Mouse (Mus musculus) cerebellum, adult 2 months (tissue): Measurements from ENCODE around the gene Ncapd3.

Experiments used
- CTCF ChIP-seq: fragments of 200-500 bp; IDR thresholded peaks from 2 replicates; pipeline ENCODE4 v1.5.1; 2011; ENCODE audit warnings: low read depth, mild to moderate bottlenecking, control low read depth, low read length, moderate library complexity, borderline replicate concordance; ENCODE audit not compliant: insufficient read depth
- POLR2A ChIP-seq: fragments of 200-500 bp; IDR thresholded peaks from 2 replicates; pipeline ENCODE4 v1.6.1; 2011; ENCODE audit warnings: low read length, control low read depth, borderline replicate concordance; ENCODE audit not compliant: insufficient read depth

GRCm38 (mm10) chr9:27043892-27044291 lies 13.9 kb downstream of the Ncapd3 start:
- TF ChIP-seq CTCF, result no peak
- no peak for TF ChIP-seq POLR2A
